Mouse (Mus musculus) c-Kit-positive CD71-positive TER-119-positive erythroid progenitor cells, embryonic 14.5 days (primary cell): ENCODE measurements around the gene Psap.
A peak's percentile ranks its signal among the peaks of the same experiment; 100 is the strongest.

Experiments used
- DNase-seq: peaks from one replicate; pipeline ENCODE4 v3.0.0-alpha.2; 2013; ENCODE audit warnings: low spot score

Gene Psap

GRCm38 (mm10) chr10:60350077-60350804, 72.8 kb downstream of the Psap start:
- no peak for DNase-seq

GRCm38 (mm10) chr10:60350805-60351167, 73.4 kb downstream of the Psap start:
- peak; percentile 83 for DNase-seq

- no peak for DNase-seq
These were observed 73.8 kb downstream of the Psap start for GRCm38 (mm10) chr10:60351248-60351647.

- no peak for DNase-seq
These were observed 74.5 kb downstream of the Psap start for GRCm38 (mm10) chr10:60351761-60352455.
